Mouse (Mus musculus): ENCODE results near the gene Lhfp.

DNA sequence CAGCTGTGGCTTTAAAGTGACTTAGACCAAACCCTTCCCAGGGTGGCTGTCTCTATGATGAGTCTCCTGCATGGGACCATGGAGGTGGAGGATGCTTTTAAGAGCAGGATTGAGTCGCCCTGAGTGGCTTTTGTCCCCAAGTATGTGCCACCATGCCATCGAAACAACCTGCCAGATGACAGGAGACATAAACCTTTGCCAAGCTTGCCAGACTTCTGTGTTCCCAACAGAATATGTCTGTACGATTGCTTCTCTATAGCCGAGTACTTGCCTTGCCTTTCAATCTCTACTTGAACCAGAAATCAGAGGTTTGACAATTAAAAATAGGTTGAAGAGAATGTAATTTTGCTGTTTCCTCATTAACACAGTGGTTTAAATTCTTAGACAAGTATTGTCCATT lies 32.9 kb downstream of the Lhfp start:
- TF ChIP-seq CTCF (IDR thresholded peaks at IDR 0.05; ENCODE audit: borderline replicate concordance, insufficient read depth, low read length) = no peak
- no peak for TF ChIP-seq POLR2A (IDR thresholded peaks at IDR 0.05; ENCODE audit: low read depth, low read length)
